Mouse (Mus musculus) hindbrain, embryonic 11.5 days (tissue): ENCODE data around the gene Aunip. TPM values are rescaled to one million over a fixed set of nuclear protein-coding genes. Genes with fewer than 3 reads are reported as not detected.

Experiments used
- ATAC-seq: fragments of 200-750 bp; cut with Nextera tagmentation; 2 replicates; pipeline ENCODE4 v1.8.0; 2017; ENCODE audit warnings: mild to moderate bottlenecking, moderate TSS enrichment, moderate library complexity; ENCODE audit not compliant: low FRiP score
- DNase-seq: peaks from one replicate; pipeline ENCODE4 v3.0.0-alpha.2; 2015; ENCODE audit warnings: low spot score
- H3K27ac ChIP-seq: fragments of 300-500 bp; sonication (generic); 2 replicates; pipeline ENCODE4 v1.5.1; 2014; ENCODE audit warnings: mild to moderate bottlenecking, low read depth, low read length
- H3K27me3 ChIP-seq: fragments of 300-500 bp; sonication (generic); 2 replicates; pipeline ENCODE4 v1.6.1; 2014; ENCODE audit warnings: mild to moderate bottlenecking, low read length, moderate library complexity, mixed read lengths; ENCODE audit not compliant: control insufficient read depth, insufficient read depth
- H3K36me3 ChIP-seq: fragments of 300-500 bp; sonication (generic); 2 replicates; pipeline ENCODE4 v1.6.1; 2014; ENCODE audit warnings: mild to moderate bottlenecking, low read length, moderate library complexity, mixed read lengths; ENCODE audit not compliant: control insufficient read depth, insufficient read depth
- H3K4me1 ChIP-seq: fragments of 300-500 bp; sonication (generic); replicated peaks from 2 replicates; pipeline ENCODE4 v1.6.1; 2014; ENCODE audit warnings: low read length, mixed read lengths; ENCODE audit not compliant: control insufficient read depth, insufficient read depth
- H3K4me2 ChIP-seq: fragments of 300-500 bp; sonication (generic); replicated peaks from 2 replicates; pipeline ENCODE4 v1.6.1; 2014; ENCODE audit warnings: mild to moderate bottlenecking, low read depth, low read length
- H3K4me3 ChIP-seq: fragments of 300-500 bp; sonication (generic); 2 replicates; pipeline ENCODE4 v1.5.1; 2014; ENCODE audit warnings: low read depth, low read length
- H3K9ac ChIP-seq: fragments of 300-500 bp; sonication (generic); 2 replicates; pipeline ENCODE4 v1.6.1; 2014; ENCODE audit warnings: low read depth, low read length
- H3K9me3 ChIP-seq: fragments of 300-500 bp; sonication (generic); 2 replicates; pipeline ENCODE4 v1.6.1; 2016; ENCODE audit warnings: low read length; ENCODE audit not compliant: control insufficient read depth
- WGBS: fragments of 180-500 bp; shearing (Covaris S2); extraction: QIAGEN DNeasy Blood & Tissue Kit; methylation state at CpG from one replicate; pipeline ENCODE4 v1.1.7; 2014; 5-methylcytosine and 5-hydroxymethylcytosine counted together
- polyA plus RNA-seq: library from polyadenylated mRNA; unstranded; fragments of >200 nt; fragmentation: Nextera tagmentation; extraction: Ambion mirVana; gene quantifications from 2 replicates; pipeline ENCODE4 v1.2.1, GENCODE M21; 2014

Aunip gene
- polyA plus RNA-seq, 1 experiment from 2014 or later = 4.4 TPM

GRCm38 (mm10) chr4:134570704-134571451 is 60.1 kb downstream of the Aunip start:
- WGBS = 79% methylated on average over 14 of the region's 14 CpGs
- no peak for ATAC-seq
- Histone ChIP-seq H3K9ac (no peak overlapping the region), H3K36me3 (no peaks in the 10 kb centered on the region), H3K4me2 (no peak overlapping the region), H3K27me3 (no peaks in the 10 kb centered on the region), H3K27ac (0 out of 2 replicates have a peak overlapping the region, but pooled peaks have one; percentile 33), H3K4me1 (no peaks in the 10 kb centered on the region; the same call in 1 of the 2 replicates), H3K9me3 (no peaks in the 10 kb centered on the region), H3K4me3 (no peak overlapping the region)
- DNase-seq = no peak

- ATAC-seq (no peak), DNase-seq (no peak)
- Histone ChIP-seq H3K4me1 (no peaks in the 10 kb centered on the region; the same call in 1 of the 2 replicates), H3K4me3 (no peak overlapping the region), H3K9me3 (no peaks in the 10 kb centered on the region), H3K4me2 (no peak overlapping the region), H3K9ac (no peak overlapping the region), H3K27me3 (no peaks in the 10 kb centered on the region), H3K27ac (no peak overlapping the region), H3K36me3 (no peaks in the 10 kb centered on the region)
- 86% methylated on average over 24 of the region's 24 CpGs for WGBS
Measured at GRCm38 (mm10) chr4:134572449-134573300, 61.9 kb downstream of the Aunip start.

Other genes with a start within 250 kb of the Aunip start
- gene Pdik1l, start 223.1 kb upstream of the Aunip start, polyA plus RNA-seq = 23.5 and 25.1 TPM in 2 replicates
- 0.12 and 0.32 TPM in 2 replicates for gene Trim63, start 195.9 kb upstream of the Aunip start, polyA plus RNA-seq
- not detected in 2 replicates for gene Slc30a2, start 167.8 kb upstream of the Aunip start, polyA plus RNA-seq
- 0.18 and 0.26 TPM in 2 replicates for gene Extl1, start 127.1 kb upstream of the Aunip start, polyA plus RNA-seq
- gene Pafah2, start 114.7 kb upstream of the Aunip start, polyA plus RNA-seq = 7.9 and 10.2 TPM in 2 replicates
- gene Stmn1, start 42.7 kb upstream of the Aunip start, polyA plus RNA-seq = 4,486 and 4,492 TPM in 2 replicates
- 1.7 and 2.5 TPM in 2 replicates for gene Paqr7, start 14.3 kb upstream of the Aunip start, polyA plus RNA-seq
- 136 and 138 TPM in 2 replicates for gene Mtfr1l, start 24.4 kb downstream of the Aunip start, polyA plus RNA-seq
- 16.7 and 22.7 TPM in 2 replicates for gene Selenon, start 41.2 kb downstream of the Aunip start, polyA plus RNA-seq
- 3.8 and 5.3 TPM in 2 replicates for gene Man1c1, start 193.3 kb downstream of the Aunip start, polyA plus RNA-seq